Mouse (Mus musculus) gastrocnemius, postnatal 14 days (tissue): Measurements from ENCODE around the gene Cdkl4. TPM values are rescaled to one million over a fixed set of nuclear protein-coding genes. Genes with fewer than 3 reads are reported as not detected.
"Not testable (repeated sequence)": the region's sequence is repeated elsewhere in the genome, so short reads cannot be mapped to it uniquely, and the experiment has no call there.

Source experiments
- DNase-seq: peaks from one replicate; pipeline ENCODE4 v3.0.0; 2021; ENCODE audit warnings: mixed read lengths
- intact Hi-C: fragments of 180-260 bp; cut with DNase I; formaldehyde crosslinking; loops from one replicate; pipeline ENCODE4 v1.15.1; 2025; ENCODE audit warnings: low total_unique reads
- total RNA-seq, 2 experiments: library from RNA; stranded (reverse); gene quantifications; 2 replicates each; pipeline ENCODE4 v1.2.3; 2021

The Cdkl4 gene
- total RNA-seq, 2 experiments from 2014 or later: 0.14 TPM; not detected in 1

DNA sequence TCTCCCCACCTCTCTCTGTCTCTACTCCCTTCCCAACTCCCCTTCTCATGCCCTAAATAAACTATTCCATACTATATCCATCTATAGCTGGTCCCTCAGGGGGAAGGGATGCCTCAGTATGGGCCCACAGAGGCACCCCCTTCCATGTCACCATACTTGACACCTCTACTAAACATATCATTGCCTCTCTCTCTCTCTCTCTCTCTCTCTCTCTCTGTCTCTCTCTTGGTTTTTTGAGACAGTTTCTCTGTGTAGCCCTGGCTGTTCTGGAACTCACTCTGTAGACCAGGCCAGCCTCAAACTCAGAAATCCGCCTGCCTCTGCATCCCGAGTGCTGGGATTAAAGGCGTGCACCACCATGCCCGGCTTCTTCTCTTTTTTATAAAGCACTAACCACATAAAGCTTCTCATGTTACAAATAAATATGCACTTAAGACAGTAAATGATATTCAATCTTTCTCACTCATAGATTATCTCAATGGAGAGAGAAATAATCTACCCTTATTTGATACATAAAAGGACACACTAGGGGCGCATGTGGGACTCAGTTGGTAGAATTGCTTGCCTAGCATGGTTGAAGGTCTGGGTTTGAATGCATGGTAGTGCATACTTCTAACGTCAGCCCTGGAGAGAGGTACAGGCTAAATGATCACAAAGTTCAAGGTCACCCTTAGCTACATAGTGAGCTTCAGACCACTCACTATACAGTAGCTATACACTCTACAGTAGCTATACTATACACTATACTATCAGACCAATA is 8.6 kb downstream of the Cdkl4 start:
- DNase-seq: no peak
- intact Hi-C loops: no loop called here

DNA sequence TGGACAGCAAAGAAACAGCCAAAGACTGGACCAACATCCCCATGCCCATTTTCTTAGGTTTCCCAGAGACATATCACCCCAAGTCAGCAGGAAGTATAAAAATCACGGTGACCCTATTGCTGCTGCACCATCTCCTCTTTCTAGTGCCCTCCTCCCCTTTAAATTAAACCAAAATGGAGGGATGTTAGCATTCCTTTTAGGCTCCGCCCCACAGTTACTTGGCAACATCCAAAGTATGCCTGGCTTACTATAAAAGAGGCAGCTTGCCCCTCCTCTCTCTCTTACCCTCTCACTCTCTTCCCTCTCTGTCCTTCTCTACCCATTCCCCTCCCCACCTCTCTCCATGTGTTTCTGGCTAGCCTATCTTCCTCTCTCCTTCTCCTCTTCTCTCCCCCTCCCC is 9.2 kb downstream of the Cdkl4 start:
- intact Hi-C loops: no loop called here
- DNase-seq: no peak

DNA sequence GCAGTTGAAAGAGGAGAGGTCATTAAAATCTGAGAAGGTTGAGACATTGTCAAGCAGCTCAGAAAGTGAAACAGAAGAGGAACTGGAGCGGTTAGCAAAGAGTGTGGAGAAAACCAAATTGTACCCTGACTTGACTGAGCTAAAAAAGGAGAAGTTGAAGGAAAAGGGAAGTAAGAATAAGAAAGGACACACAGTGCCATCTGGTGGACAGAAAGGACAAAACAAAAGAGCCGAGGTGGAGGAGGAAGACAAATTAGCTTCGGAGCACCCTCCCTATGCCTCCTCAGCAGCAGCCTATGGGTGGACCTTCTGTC is 13.0 kb downstream of the Cdkl4 start:
- intact Hi-C loops: no loop called here
- DNase-seq: no peak

DNA sequence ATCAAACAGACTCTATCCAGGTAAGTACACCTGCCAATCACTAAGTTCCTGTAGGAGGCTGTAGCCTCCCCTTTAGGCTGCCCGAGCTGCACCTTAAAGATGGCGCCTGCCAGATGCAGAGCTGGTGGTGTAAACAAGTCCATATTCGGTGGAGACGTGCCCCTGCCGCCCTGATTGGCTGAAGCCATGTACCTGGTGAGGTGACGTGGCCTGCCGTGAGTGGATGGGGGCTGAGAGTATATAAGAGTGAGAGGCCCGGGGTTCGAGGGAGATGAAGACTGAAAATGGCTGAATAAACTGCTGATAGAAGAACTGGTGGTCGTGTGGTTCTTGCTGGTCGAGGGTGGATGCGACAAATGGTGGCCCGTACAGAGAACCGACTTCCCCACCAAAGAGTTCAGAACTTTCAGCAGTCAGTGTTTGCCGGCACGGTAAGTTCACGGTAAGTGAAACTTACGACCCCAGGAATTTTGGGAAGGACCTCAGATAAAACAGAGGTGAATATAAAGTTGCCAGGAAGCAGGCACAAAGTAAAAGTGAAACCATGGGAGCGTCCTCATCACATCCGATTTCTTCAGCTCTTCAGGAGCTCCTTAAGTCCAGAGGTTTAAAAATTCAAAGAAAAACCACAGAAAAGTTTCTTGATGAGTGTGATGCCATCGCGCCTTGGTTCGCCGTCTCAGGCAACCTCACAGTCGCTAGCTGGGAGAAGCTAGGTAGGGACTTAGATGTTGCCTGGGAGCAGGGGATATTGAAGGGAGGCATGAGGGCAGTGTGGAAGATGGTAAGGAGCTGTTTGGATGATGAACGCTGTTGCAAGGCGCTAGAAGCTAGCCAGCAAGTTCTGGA is 13.6 kb downstream of the Cdkl4 start:
- intact Hi-C loops, DNase-seq: not testable (repeated sequence)

GRCm38 (mm10) chr17:80562792-80563191 is 14.8 kb downstream of the Cdkl4 start:
- DNase-seq: no peak
- intact Hi-C loops: no loop called here

- DNase-seq: peak; percentile 63
- intact Hi-C loops: no loop called here
These were observed 16.8 kb downstream of the Cdkl4 start for GRCm38 (mm10) chr17:80560669-80561401.

DNA sequence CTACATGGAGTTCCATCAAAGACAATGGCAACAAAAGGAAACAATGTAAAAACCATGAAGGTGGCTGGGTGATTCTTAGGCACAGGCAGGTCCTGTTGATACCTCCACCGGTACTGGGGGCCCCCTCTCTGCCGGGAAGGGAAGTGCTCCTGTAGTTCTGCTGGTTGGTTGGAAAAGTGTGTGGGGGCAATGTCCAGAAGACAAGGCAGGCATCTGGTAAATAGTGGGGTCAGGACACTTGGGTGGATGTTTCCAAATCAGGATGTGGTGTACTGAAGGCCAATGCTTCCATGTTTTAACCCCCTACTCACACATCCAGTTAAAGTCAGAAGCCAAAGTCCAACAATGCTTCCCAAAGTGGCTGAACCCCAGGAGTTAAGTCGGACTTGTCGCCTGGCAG is 17.9 kb downstream of the Cdkl4 start:
- intact Hi-C loops: no loop called here
- DNase-seq: no peak

GRCm38 (mm10) chr17:80559050-80559449 is 18.6 kb downstream of the Cdkl4 start:
- intact Hi-C loops: no loop called here
- DNase-seq: peak; percentile 38

GRCm38 (mm10) chr17:80558583-80558982 is 19.0 kb downstream of the Cdkl4 start:
- intact Hi-C loops: no loop called here
- DNase-seq: no peak

DNA sequence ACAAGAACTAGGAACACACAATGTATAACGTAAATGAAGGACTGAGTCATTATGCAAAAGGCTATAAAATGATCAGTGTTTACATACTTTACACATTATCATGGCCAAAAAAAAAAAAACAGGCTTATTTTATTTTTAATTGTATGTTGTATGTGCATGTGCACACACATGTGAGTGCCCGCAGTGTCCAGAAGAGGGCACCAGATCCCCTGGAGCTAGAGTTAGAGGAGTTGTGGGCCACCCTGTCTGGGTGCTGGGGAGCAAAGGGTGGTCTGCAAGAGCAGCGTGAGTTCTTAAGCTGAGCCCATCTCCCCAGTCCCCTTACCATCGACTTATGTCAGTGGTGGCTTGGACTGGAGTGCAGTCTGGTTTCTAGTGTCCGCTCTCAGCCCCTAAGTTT is 20.2 kb downstream of the Cdkl4 start:
- intact Hi-C loops: loop anchor here (2.0 kb wide), 1 partner anchor 101 kb away; no protein-coding TSS in a partner anchor
- no peak for DNase-seq

DNA sequence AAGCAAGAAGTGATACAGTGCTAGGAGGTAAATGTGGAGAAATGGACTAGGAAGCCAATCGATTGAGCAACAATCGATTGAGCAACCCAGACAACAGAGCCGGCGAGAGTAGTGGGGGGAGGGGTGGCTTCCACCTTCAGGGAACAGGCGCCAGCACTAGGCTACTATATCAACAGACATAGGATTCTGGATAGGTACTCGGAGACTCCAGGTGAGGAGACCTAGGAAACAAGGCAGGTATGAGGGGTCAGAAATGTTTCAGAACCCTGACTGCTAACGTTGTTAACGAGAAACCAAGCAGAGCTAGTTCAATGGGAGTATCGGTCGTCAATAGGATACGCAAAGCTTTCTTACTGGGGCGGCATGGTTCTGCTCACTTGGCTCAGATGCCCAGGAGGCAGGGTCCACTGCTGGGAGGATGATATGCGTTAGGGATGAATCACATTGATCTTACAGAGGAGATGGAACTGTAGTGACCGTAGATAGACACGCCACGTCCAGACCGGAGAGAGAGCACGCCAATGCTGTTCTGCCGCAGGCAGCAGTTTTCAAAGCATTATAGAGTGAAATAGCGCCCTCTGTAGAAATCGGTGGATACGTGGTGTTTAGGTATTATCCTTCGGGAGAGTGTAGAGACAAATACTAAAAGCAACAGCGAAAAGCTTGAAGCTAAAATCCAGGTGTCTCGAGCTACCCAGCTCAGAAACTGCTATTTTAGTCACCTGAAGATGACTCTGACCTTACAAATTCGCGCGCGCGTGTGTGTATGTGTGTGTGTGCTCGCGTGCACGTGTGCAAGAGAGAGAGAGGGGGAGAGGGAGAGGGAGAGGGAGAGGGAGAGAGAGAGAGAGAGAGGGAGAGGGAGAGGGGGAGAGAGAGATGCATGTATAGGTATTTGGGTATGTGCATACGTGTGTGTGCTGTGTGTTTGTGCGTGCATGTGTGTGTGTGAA is 24.0 kb downstream of the Cdkl4 start:
- intact Hi-C loops: no loop called here
- DNase-seq: peak; percentile 72

DNA sequence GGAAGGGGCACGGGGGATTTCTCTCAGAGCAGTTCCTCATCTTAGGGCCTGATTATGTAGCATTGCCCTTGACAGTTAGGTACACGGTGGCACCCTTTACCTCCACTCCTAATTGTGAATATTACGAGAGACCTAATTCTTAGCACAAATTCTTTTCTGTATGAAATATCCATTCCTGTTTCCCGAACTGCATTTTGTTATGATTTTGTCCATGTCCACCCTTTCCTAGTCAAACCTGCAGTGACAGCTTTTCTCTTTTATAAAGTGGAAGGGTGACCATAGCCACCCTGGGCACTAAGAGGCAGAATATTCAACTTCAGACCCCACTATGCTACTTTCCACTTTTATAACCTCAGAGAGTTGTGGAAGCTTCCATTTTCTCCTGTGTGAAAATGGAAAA is 25.0 kb downstream of the Cdkl4 start:
- intact Hi-C loops: no loop called here

GRCm38 (mm10) chr17:80550981-80551380 is 26.6 kb downstream of the Cdkl4 start:
- intact Hi-C loops: no loop called here

More for the DNA sequence above, 25.0 kb downstream of the Cdkl4 start:
- DNase-seq: no peak

GRCm38 (mm10) chr17:80546846-80547245 is 30.8 kb downstream of the Cdkl4 start:
- intact Hi-C loops: no loop called here
- no peak for DNase-seq

More at GRCm38 (mm10) chr17:80550981-80551380, 26.6 kb downstream of the Cdkl4 start:
- no peak for DNase-seq

DNA sequence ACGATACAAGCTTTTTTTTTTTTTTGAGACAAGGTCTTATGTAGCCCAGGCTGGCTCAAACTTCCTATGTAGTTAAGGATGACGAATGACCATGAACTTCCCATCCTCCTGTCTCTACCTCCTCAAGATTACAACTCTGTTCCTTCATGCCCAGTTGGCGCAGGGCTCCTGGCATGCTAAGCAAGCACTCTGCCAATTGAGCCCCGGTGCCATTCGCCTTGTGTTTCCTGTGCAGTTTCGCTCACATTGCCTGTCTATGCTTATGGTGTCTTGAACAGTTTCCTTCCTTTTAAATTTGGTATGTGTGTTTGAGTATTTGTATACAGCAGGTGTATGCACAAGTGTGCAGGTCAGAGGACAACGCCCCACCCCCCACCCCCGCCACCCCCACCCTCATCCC is 31.4 kb downstream of the Cdkl4 start:
- intact Hi-C loops: no loop called here

GRCm38 (mm10) chr17:80543646-80544045 is 34.0 kb downstream of the Cdkl4 start:
- no peak for DNase-seq
- intact Hi-C loops: no loop called here

More for the DNA sequence above, 31.4 kb downstream of the Cdkl4 start:
- DNase-seq: no peak

GRCm38 (mm10) chr17:80537136-80537535 is 40.5 kb downstream of the Cdkl4 start:
- DNase-seq: no peak
- intact Hi-C loops: no loop called here

GRCm38 (mm10) chr17:80535633-80536032 is 42.0 kb downstream of the Cdkl4 start:
- intact Hi-C loops: no loop called here
- DNase-seq: no peak

- intact Hi-C loops, DNase-seq: not testable (repeated sequence)
These were observed 46.3 kb downstream of the Cdkl4 start for GRCm38 (mm10) chr17:80531351-80531750.
